Mouse (Mus musculus) adrenal gland, adult (tissue): ENCODE measurements around the gene Lrrc23.

Experiments
- DNase-seq, 2 experiments: peaks; one replicate each; pipeline ENCODE4 v3.0.0; 2022 to 2023; ENCODE audit warnings: low spot score in 1 of 2; ENCODE audit not compliant: inconsistent age in 2 of 2

Lrrc23 gene

GRCm38 (mm10) chr6:124769101-124769765 is 10.3 kb downstream of the Lrrc23 start, which contains the start of gene Eno2:
Eno2 (minus strand) TSS chr6:124769673.
- DNase-seq, result peak; percentile 73 to 75

GRCm38 (mm10) chr6:124768704-124769044 is 10.9 kb downstream of the Lrrc23 start:
- peak in 1 of 2 experiments; percentile 44 for DNase-seq

- peak in 1 of 2 experiments; percentile 44 for DNase-seq
These were observed 11.4 kb downstream of the Lrrc23 start for GRCm38 (mm10) chr6:124767920-124768703.

GRCm38 (mm10) chr6:124767536-124767919 is 12.0 kb downstream of the Lrrc23 start:
- no peak for DNase-seq

- no peak for DNase-seq
These were observed 13.6 kb downstream of the Lrrc23 start for GRCm38 (mm10) chr6:124765951-124766350.

GRCm38 (mm10) chr6:124759259-124759658 is 20.3 kb downstream of the Lrrc23 start:
- DNase-seq, result peak; percentile 88 to 95

- DNase-seq, result no peak
These were observed 20.7 kb downstream of the Lrrc23 start for GRCm38 (mm10) chr6:124758849-124759232.

- DNase-seq, result peak; percentile 68 to 85
These were observed 21.3 kb downstream of the Lrrc23 start for GRCm38 (mm10) chr6:124757909-124758848.

- DNase-seq, result no peak
These were observed 22.1 kb downstream of the Lrrc23 start for GRCm38 (mm10) chr6:124757351-124757880.

- peak; percentile 90 to 96 for DNase-seq
These were observed 22.7 kb downstream of the Lrrc23 start for GRCm38 (mm10) chr6:124756652-124757350.

GRCm38 (mm10) chr6:124755831-124756595 is 23.5 kb downstream of the Lrrc23 start, which contains the start of the genes Gm45234 and Atn1:
Gm45234 (minus strand) TSS chr6:124756021.
Atn1 (minus strand) TSS chr6:124756524.
- peak; percentile 86 to 92 for DNase-seq

GRCm38 (mm10) chr6:124755306-124755705 is 24.2 kb downstream of the Lrrc23 start:
- no peak for DNase-seq

- DNase-seq, result no peak
These were observed 25.7 kb downstream of the Lrrc23 start for GRCm38 (mm10) chr6:124753861-124754260.

GRCm38 (mm10) chr6:124750405-124750804 is 29.1 kb downstream of the Lrrc23 start:
- DNase-seq, result peak in 1 of 2 experiments; percentile 73

- peak in 1 of 2 experiments; percentile 49 for DNase-seq
These were observed 32.6 kb downstream of the Lrrc23 start for GRCm38 (mm10) chr6:124746654-124747632.

GRCm38 (mm10) chr6:124746296-124746605 is 33.3 kb downstream of the Lrrc23 start:
- DNase-seq, result no peak

- DNase-seq, result peak; percentile 97 to 98
These were observed 33.8 kb downstream of the Lrrc23 start for GRCm38 (mm10) chr6:124745490-124746295.
